ENCODE assay signal across 27 mouse cellular contexts in genomic region chr15:10534591-10534990, GRCm38 (mm10). TPM values are rescaled to one million over a fixed set of nuclear protein-coding genes. Genes with fewer than 3 reads are reported as not detected.
DNase-seq lines count a peak whose midpoint lies in the region; ATAC-seq and TF ChIP-seq lines count a peak whose summit lies in the region.
"Had no signal": no experiment of that assay in that cellular context is flagged by ENCODE, and none has a peak within 500 bp of the region (broad histone marks: within the 10 kb centered on the region; RNA-seq: fewer than 3 reads in every experiment).

No protein-coding gene starts in this region.

- no peak overlapping the region for H3K9ac ChIP-seq in intestine, postnatal 0 days (ENCODE audit: low read depth, low read length)
- H3K9ac ChIP-seq in intestine, embryonic 15.5 days = no peak overlapping the region
- no peak overlapping the region for H3K9ac ChIP-seq in CH12.LX (ENCODE audit: insufficient read depth, low read depth)
- H3K9ac ChIP-seq: embryonic facial prominence, embryonic 12.5 days; hindbrain, embryonic 12.5 days had no signal

- H3K4me2 ChIP-seq in intestine, postnatal 0 days (replicated peaks; ENCODE audit: low read depth) = no peak overlapping the region
- H3K4me2 ChIP-seq in intestine, embryonic 15.5 days (replicated peaks) = no peak overlapping the region
- no peak overlapping the region for H3K4me2 ChIP-seq in CH12.LX (ENCODE audit: insufficient read depth, low read depth, poor library complexity, severe bottlenecking)
- H3K4me2 ChIP-seq: embryonic facial prominence, embryonic 12.5 days; hindbrain, embryonic 12.5 days had no signal

- no peaks in the 10 kb centered on the region for H3K36me3 ChIP-seq in intestine, postnatal 0 days (ENCODE audit: control insufficient read depth, insufficient read depth)
- H3K36me3 ChIP-seq in intestine, embryonic 15.5 days = no peaks in the 10 kb centered on the region
- H3K36me3 ChIP-seq in CH12.LX (replicated peaks in 1 of 2; ENCODE audit: control insufficient read depth in 1 of 2, insufficient read depth in 1 of 2, low read length in 1 of 2) = no peaks in the 10 kb centered on the region
- no peaks in the 10 kb centered on the region for H3K36me3 ChIP-seq in limb, embryonic 10.5 days
- H3K36me3 ChIP-seq: embryonic facial prominence, embryonic 12.5 days; heart, embryonic 10.5 days; hindbrain, embryonic 12.5 days had no signal

- H3K9me3 ChIP-seq in intestine, postnatal 0 days (ENCODE audit: control insufficient read depth) = no peaks in the 10 kb centered on the region
- H3K9me3 ChIP-seq in intestine, embryonic 15.5 days = no peaks in the 10 kb centered on the region
- no peaks in the 10 kb centered on the region for H3K9me3 ChIP-seq in CH12.LX (replicated peaks; ENCODE audit: low read length)
- H3K9me3 ChIP-seq in limb, embryonic 10.5 days (replicated peaks) = no peaks in the 10 kb centered on the region
- H3K9me3 ChIP-seq: embryonic facial prominence, embryonic 12.5 days; heart, embryonic 10.5 days; hindbrain, embryonic 12.5 days had no signal

- TF ChIP-seq RAD21 in CH12.LX (IDR thresholded peaks at IDR 0.05; ENCODE audit: low read depth, low read length) = peak; percentile 68

- TF ChIP-seq EP300 in CH12.LX (IDR thresholded peaks at IDR 0.05; ENCODE audit: low read length) = no peak

- in situ Hi-C loops in CH12.LX (cut with MboI; ENCODE audit: low pct_ligation_motif_present, low pct_unique_long_range_greater_than_20kb, low sequenced_read_pairs) = no loop called here

- H3K27me3 ChIP-seq in intestine, postnatal 0 days (replicated peaks; ENCODE audit: control insufficient read depth, insufficient read depth, low read length) = no peaks in the 10 kb centered on the region
- no peaks in the 10 kb centered on the region for H3K27me3 ChIP-seq in intestine, embryonic 15.5 days (replicated peaks)
- no peaks in the 10 kb centered on the region for H3K27me3 ChIP-seq in CH12.LX (replicated peaks)
- H3K27me3 ChIP-seq in limb, embryonic 10.5 days (ENCODE audit: low read depth, poor library complexity, severe bottlenecking) = no peaks in the 10 kb centered on the region
- H3K27me3 ChIP-seq: embryonic facial prominence, embryonic 12.5 days; hindbrain, embryonic 12.5 days had no signal

- ATAC-seq in intestine, postnatal 0 days = no peak
- no peak for ATAC-seq in intestine, embryonic 15.5 days
- ATAC-seq: CD4-positive, CD25-positive, alpha-beta regulatory T cell, adult 4 months; forebrain, embryonic 16.5 days; hindbrain, embryonic 16.5 days had no signal

- H3K27ac ChIP-seq in intestine, postnatal 0 days (ENCODE audit: low read depth, low read length) = no peak overlapping the region
- no peak overlapping the region for H3K27ac ChIP-seq in intestine, embryonic 15.5 days
- no peak overlapping the region for H3K27ac ChIP-seq in CH12.LX (ENCODE audit: insufficient read depth, low read depth)
- no peak overlapping the region for H3K27ac ChIP-seq in limb, embryonic 10.5 days
- H3K27ac ChIP-seq: embryonic facial prominence, embryonic 12.5 days; heart, embryonic 10.5 days; hindbrain, embryonic 12.5 days had no signal

- peak; percentile 27; the same call in 1 of the 2 replicates for TF ChIP-seq CTCF in intestine, postnatal 0 days (IDR thresholded peaks at IDR 0.05; ENCODE audit: low read depth)
- TF ChIP-seq CTCF in CH12.LX (conservative IDR thresholded peaks at IDR 0.05 in 1 of 2, IDR thresholded peaks at IDR 0.05 in 1 of 2; ENCODE audit: low read depth in 2 of 2, low read length in 2 of 2) = peak in 1 of 2 experiments; percentile 66; a peak in 2 of 4 replicates

- dilution Hi-C loops in CH12.LX (cut with MboI; ENCODE audit: extremely low pct_ligation_motif_present, extremely low pct_unique_long_range_greater_than_20kb, low sequenced_read_pairs) = no loop called here

- peak; percentile 11 for DNase-seq in 416B (ENCODE audit: low read depth)
- peak; percentile 47 for DNase-seq in CH12.LX (ENCODE audit: extremely low read depth)
- peak; percentile 12 for DNase-seq in limb, embryonic 10.5 days (ENCODE audit: low spot score)
- DNase-seq in layer of hippocampus, adult 18-20 months (ENCODE audit: low spot score in 2 of 2) = no peak
- DNase-seq: adrenal gland, adult 8-10 months; adrenal gland, postnatal 36 days; B cell, adult 2 months; cerebellum, adult 8-10 months; cerebellum, postnatal 25 days; gastrocnemius, postnatal 25 days; heart, postnatal 10 days; heart, postnatal 4 days had no signal

- H3K79me2 ChIP-seq in CH12.LX (replicated peaks; ENCODE audit: control insufficient read depth, extremely low read depth, insufficient read depth, poor library complexity, severe bottlenecking) = no peaks in the 10 kb centered on the region

- no peak for TF ChIP-seq POLR2A in CH12.LX (IDR thresholded peaks at IDR 0.05; ENCODE audit: low read depth, low read length)

- no peaks in the 10 kb centered on the region for H3K4me1 ChIP-seq in intestine, postnatal 0 days (replicated peaks; ENCODE audit: control insufficient read depth, insufficient read depth, low read length)
- H3K4me1 ChIP-seq in intestine, embryonic 15.5 days (replicated peaks) = no peaks in the 10 kb centered on the region
- H3K4me1 ChIP-seq in CH12.LX (ENCODE audit: control insufficient read depth in 1 of 2, insufficient read depth in 2 of 2) = peaks cover 14 to 40% of the 10 kb centered on the region in 2 experiments; a peak in 3 of 4 replicates
- H3K4me1 ChIP-seq in limb, embryonic 10.5 days = peaks cover 7% of the 10 kb centered on the region
- H3K4me1 ChIP-seq: embryonic facial prominence, embryonic 12.5 days; hindbrain, embryonic 12.5 days had no signal

- WGBS in intestine, postnatal 0 days = 89% methylated on average over 5 of the region's 5 CpGs
- 79% methylated on average over 5 of the region's 5 CpGs for WGBS in intestine, embryonic 15.5 days
- WGBS in limb, embryonic 10.5 days = 85% methylated on average over 5 of the region's 5 CpGs

- no peak overlapping the region for H3K4me3 ChIP-seq in intestine, postnatal 0 days (ENCODE audit: low read depth, low read length)
- no peak overlapping the region for H3K4me3 ChIP-seq in intestine, embryonic 15.5 days (replicated peaks)
- H3K4me3 ChIP-seq in CH12.LX (replicated peaks in 1 of 3; ENCODE audit: low read depth in 2 of 3, low read length in 2 of 3, poor library complexity in 1 of 3) = no peak overlapping the region
- no peak overlapping the region for H3K4me3 ChIP-seq in limb, embryonic 10.5 days
- H3K4me3 ChIP-seq: embryonic facial prominence, embryonic 12.5 days; heart, embryonic 10.5 days; hindbrain, embryonic 12.5 days had no signal

TF ChIP-seq in CH12.LX, 34 proteins besides CTCF, POLR2A, EP300 and RAD21:
- TF ChIP-seq HCFC1 (IDR thresholded peaks at IDR 0.05; ENCODE audit: low read depth, low read length) (no peak), SMC3 (IDR thresholded peaks at IDR 0.05; ENCODE audit: low read depth, low read length) (peak; percentile 56), BHLHE40 (IDR thresholded peaks at IDR 0.05; ENCODE audit: low read depth, low read length) (no peak), CHD2 (IDR thresholded peaks at IDR 0.05; ENCODE audit: low read length) (no peak), USF2 (conservative IDR thresholded peaks at IDR 0.05; ENCODE audit: low read depth, low read length) (no peak), ELF1 (IDR thresholded peaks at IDR 0.05; ENCODE audit: low read depth, low read length) (no peak)

RNA-seq across cellular contexts. Expression of gene Ttc23l, which starts 23.9 kb away (rescaled TPM):
- not detected in 2 replicates for polyA plus RNA-seq in intestine, postnatal 0 days (2015; fragmentation: Nextera tagmentation; extraction: Ambion mirVana)
- polyA plus RNA-seq in intestine, embryonic 15.5 days (2015; fragmentation: Nextera tagmentation; extraction: Ambion mirVana) = not detected in 2 replicates
- not detected in 2 replicates for total RNA-seq in CH12.LX (2012; rRNA removed)
- total RNA-seq in CH12.LX (2014; rRNA removed) = 0.15 TPM in 1 of 2 replicates, not detected in the other
- polyA plus RNA-seq in CH12.LX (2012; ENCODE audit: insufficient read length, low read depth) = 0.16 and 0.31 TPM in 2 replicates
- polyA plus RNA-seq in limb, embryonic 10.5 days (2016; fragmentation: Nextera tagmentation; extraction: Ambion mirVana) = 0.13 TPM in 1 of 2 replicates, not detected in the other
- not detected for total RNA-seq in layer of hippocampus, adult 18-20 months (2021)
- total RNA-seq: adrenal gland, adult 8-10 months; adrenal gland, postnatal 36 days; ES-E14; gastrocnemius, postnatal 25 days; granulocyte monocyte progenitor cell, adult 5-6 weeks; heart, postnatal 10 days; heart, postnatal 4 days had no signal
- polyA plus RNA-seq: CD4-positive, CD25-positive, alpha-beta regulatory T cell, adult 4 months; cortical plate, adult 2 months; embryonic facial prominence, embryonic 12.5 days; forebrain, embryonic 11.5 days; forebrain, embryonic 16.5 days; frontal cortex, adult 2 months; heart, embryonic 10.5 days; heart, embryonic 14.5 days; hindbrain, embryonic 12.5 days; hindbrain, embryonic 16.5 days; intestine, embryonic 14.5 days had no signal

RNA-seq across cellular contexts. Expression of gene Rad1, which starts 48.8 kb away (rescaled TPM):
- polyA plus RNA-seq in intestine, postnatal 0 days (2015; fragmentation: Nextera tagmentation; extraction: Ambion mirVana) = 10.6 and 13.1 TPM in 2 replicates
- polyA plus RNA-seq in intestine, embryonic 15.5 days (2015; fragmentation: Nextera tagmentation; extraction: Ambion mirVana) = 25.6 and 26.6 TPM in 2 replicates
- 37.6 and 43.3 TPM in 2 replicates for total RNA-seq in CH12.LX (2012; rRNA removed)
- 81.7 and 92.8 TPM in 2 replicates for total RNA-seq in CH12.LX (2014; rRNA removed)
- 34.0 and 34.7 TPM in 2 replicates for polyA plus RNA-seq in CH12.LX (2012; ENCODE audit: insufficient read length, low read depth)
- 53.5 and 53.8 TPM in 2 replicates for polyA plus RNA-seq in limb, embryonic 10.5 days (2016; fragmentation: Nextera tagmentation; extraction: Ambion mirVana)
- 10 to 100 TPM; 12.5 to 14.5 TPM for total RNA-seq in layer of hippocampus, adult 18-20 months (2021)

RNA-seq across cellular contexts. Expression of gene Brix1, which starts 48.8 kb away (rescaled TPM):
- polyA plus RNA-seq in intestine, postnatal 0 days (2015; fragmentation: Nextera tagmentation; extraction: Ambion mirVana) = 65.4 TPM in 2 replicates
- polyA plus RNA-seq in intestine, embryonic 15.5 days (2015; fragmentation: Nextera tagmentation; extraction: Ambion mirVana) = 94.7 and 127 TPM in 2 replicates
- total RNA-seq in CH12.LX (2012; rRNA removed) = 25.3 and 36.8 TPM in 2 replicates
- total RNA-seq in CH12.LX (2014; rRNA removed) = 93.4 and 118 TPM in 2 replicates
- polyA plus RNA-seq in CH12.LX (2012; ENCODE audit: insufficient read length, low read depth) = 354 and 355 TPM in 2 replicates
- polyA plus RNA-seq in limb, embryonic 10.5 days (2016; fragmentation: Nextera tagmentation; extraction: Ambion mirVana) = 144 and 151 TPM in 2 replicates
- 10 to 100 TPM; 18.1 to 26.6 TPM for total RNA-seq in layer of hippocampus, adult 18-20 months (2021)

Comparison
In these comparisons a context has a peak if more than half of its experiments do, and no peak if none do; other contexts are left out.
1. DNase-seq: peak in 416B (single experiment), CH12.LX (single experiment) and limb, embryonic 10.5 days (single experiment); none in layer of hippocampus, adult 18-20 months (0 of 2).